Mouse (Mus musculus): ENCODE results near the gene Syce1. TPM values are rescaled to one million over a fixed set of nuclear protein-coding genes. Genes with fewer than 3 reads are reported as not detected.

The Syce1 gene
- polyA plus RNA-seq, 1 experiment from 2014 or later: 0.29 TPM

Other genes starting within 250 kb of the Syce1 start
- gene Olfr538, start 220.0 kb downstream of the Syce1 start, polyA plus RNA-seq (2015; fragmentation: Nextera tagmentation; extraction: Ambion mirVana): not detected in 2 replicates
- not detected in 2 replicates for gene Olfr46, start 186.6 kb downstream of the Syce1 start, polyA plus RNA-seq (2015; fragmentation: Nextera tagmentation; extraction: Ambion mirVana)
- not detected in 2 replicates for gene Olfr61, start 158.9 kb downstream of the Syce1 start, polyA plus RNA-seq (2015; fragmentation: Nextera tagmentation; extraction: Ambion mirVana)
- gene Olfr53, start 141.4 kb downstream of the Syce1 start, polyA plus RNA-seq (2015; fragmentation: Nextera tagmentation; extraction: Ambion mirVana): not detected in 2 replicates
- not detected in 2 replicates for gene Olfr539, start 127.9 kb downstream of the Syce1 start, polyA plus RNA-seq (2015; fragmentation: Nextera tagmentation; extraction: Ambion mirVana)
- not detected in 2 replicates for gene Olfr45, start 105.9 kb downstream of the Syce1 start, polyA plus RNA-seq (2015; fragmentation: Nextera tagmentation; extraction: Ambion mirVana)
- not detected in 2 replicates for gene Olfr541, start 90.6 kb downstream of the Syce1 start, polyA plus RNA-seq (2015; fragmentation: Nextera tagmentation; extraction: Ambion mirVana)
- not detected in 2 replicates for gene Cyp2e1, start 24.1 kb downstream of the Syce1 start, polyA plus RNA-seq (2015; fragmentation: Nextera tagmentation; extraction: Ambion mirVana)
- 0.66 and 0.90 TPM in 2 replicates for gene Zfp941, start 34.3 kb upstream of the Syce1 start, polyA plus RNA-seq (2015; fragmentation: Nextera tagmentation; extraction: Ambion mirVana)
- gene Urah, start 47.2 kb upstream of the Syce1 start, polyA plus RNA-seq (2015; fragmentation: Nextera tagmentation; extraction: Ambion mirVana): 0.24 and 0.90 TPM in 2 replicates
- gene Scgb1c1, start 57.7 kb upstream of the Syce1 start, polyA plus RNA-seq (2015; fragmentation: Nextera tagmentation; extraction: Ambion mirVana): not detected in 2 replicates
- 0.09 TPM in 1 of 2 replicates, not detected in the other for gene Odf3, start 60.0 kb upstream of the Syce1 start, polyA plus RNA-seq (2015; fragmentation: Nextera tagmentation; extraction: Ambion mirVana)
- not detected in 2 replicates for gene Gm45785, start 68.5 kb upstream of the Syce1 start, polyA plus RNA-seq (2015; fragmentation: Nextera tagmentation; extraction: Ambion mirVana)
- gene Ric8a, start 69.1 kb upstream of the Syce1 start, polyA plus RNA-seq (2015; fragmentation: Nextera tagmentation; extraction: Ambion mirVana): 40.1 and 46.2 TPM in 2 replicates
- 28.6 and 29.0 TPM in 2 replicates for gene Bet1l, start 69.7 kb upstream of the Syce1 start, polyA plus RNA-seq (2015; fragmentation: Nextera tagmentation; extraction: Ambion mirVana)
- 164 and 190 TPM in 2 replicates for gene Psmd13, start 94.1 kb upstream of the Syce1 start, polyA plus RNA-seq (2015; fragmentation: Nextera tagmentation; extraction: Ambion mirVana)
- 40.7 and 48.7 TPM in 2 replicates for gene Sirt3, start 94.5 kb upstream of the Syce1 start, polyA plus RNA-seq (2015; fragmentation: Nextera tagmentation; extraction: Ambion mirVana)
- gene Cox8b, start 112.6 kb upstream of the Syce1 start, polyA plus RNA-seq (2015; fragmentation: Nextera tagmentation; extraction: Ambion mirVana): 142 and 148 TPM in 2 replicates
- gene Nlrp6, start 133.1 kb upstream of the Syce1 start, polyA plus RNA-seq (2015; fragmentation: Nextera tagmentation; extraction: Ambion mirVana): 0.05 and 0.20 TPM in 2 replicates
- 13.1 and 13.8 TPM in 2 replicates for gene Pgghg, start 153.5 kb upstream of the Syce1 start, polyA plus RNA-seq (2015; fragmentation: Nextera tagmentation; extraction: Ambion mirVana)
- 1.2 TPM in 2 replicates for gene Ifitm5, start 162.4 kb upstream of the Syce1 start, polyA plus RNA-seq (2015; fragmentation: Nextera tagmentation; extraction: Ambion mirVana)
- not detected in 2 replicates for gene Gm45717, start 168.1 kb upstream of the Syce1 start, polyA plus RNA-seq (2015; fragmentation: Nextera tagmentation; extraction: Ambion mirVana)
- 505 and 535 TPM in 2 replicates for gene Ifitm2, start 168.1 kb upstream of the Syce1 start, polyA plus RNA-seq (2015; fragmentation: Nextera tagmentation; extraction: Ambion mirVana)
- 9.7 and 15.9 TPM in 2 replicates for gene Ifitm1, start 179.4 kb upstream of the Syce1 start, polyA plus RNA-seq (2015; fragmentation: Nextera tagmentation; extraction: Ambion mirVana)
- 73.2 and 78.1 TPM in 2 replicates for gene Ifitm3, start 222.9 kb upstream of the Syce1 start, polyA plus RNA-seq (2015; fragmentation: Nextera tagmentation; extraction: Ambion mirVana)
- gene Ifitm6, start 230.1 kb upstream of the Syce1 start, polyA plus RNA-seq (2015; fragmentation: Nextera tagmentation; extraction: Ambion mirVana): 0.24 and 0.31 TPM in 2 replicates
- not detected in 2 replicates for gene Gm17387, start 241.3 kb upstream of the Syce1 start, polyA plus RNA-seq (2015; fragmentation: Nextera tagmentation; extraction: Ambion mirVana)